Mouse (Mus musculus) layer of hippocampus, adult 9-10 months (tissue): ENCODE measurements around the gene Vmn1r158.
"Not testable (repeated sequence)": the region's sequence is repeated elsewhere in the genome, so short reads cannot be mapped to it uniquely, and the experiment has no call there.

Experiments
- DNase-seq: peaks from one replicate; pipeline ENCODE4 v3.0.0; 2022; ENCODE audit warnings: low spot score

Gene Vmn1r158

DNA sequence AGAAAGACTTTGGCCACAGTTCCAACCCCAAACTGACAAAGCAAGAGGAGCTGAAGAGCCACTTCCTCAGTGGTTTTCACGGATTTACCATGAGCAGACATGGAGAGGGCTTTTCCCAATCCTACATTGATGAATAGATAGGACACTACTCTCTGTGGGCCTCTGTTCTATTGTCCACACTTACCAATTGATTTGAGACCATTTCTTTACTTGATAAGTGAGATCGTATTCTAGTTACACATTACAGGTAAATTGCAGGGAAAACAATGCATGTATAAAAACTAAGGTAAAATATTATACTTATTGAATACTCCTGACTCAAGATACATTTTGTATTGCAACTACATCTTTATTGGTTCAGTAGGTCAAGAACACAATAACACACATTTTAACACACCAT lies at the start of gene Vmn1r158:
Gene Vmn1r158, minus strand, starts transcription at position 101 of the 400 bp plus-strand sequence.
- DNase-seq = not testable (repeated sequence)

- not testable (repeated sequence) for DNase-seq
Measured at GRCm38 (mm10) chr7:22775981-22776380, 14.6 kb downstream of the Vmn1r158 start.

DNA sequence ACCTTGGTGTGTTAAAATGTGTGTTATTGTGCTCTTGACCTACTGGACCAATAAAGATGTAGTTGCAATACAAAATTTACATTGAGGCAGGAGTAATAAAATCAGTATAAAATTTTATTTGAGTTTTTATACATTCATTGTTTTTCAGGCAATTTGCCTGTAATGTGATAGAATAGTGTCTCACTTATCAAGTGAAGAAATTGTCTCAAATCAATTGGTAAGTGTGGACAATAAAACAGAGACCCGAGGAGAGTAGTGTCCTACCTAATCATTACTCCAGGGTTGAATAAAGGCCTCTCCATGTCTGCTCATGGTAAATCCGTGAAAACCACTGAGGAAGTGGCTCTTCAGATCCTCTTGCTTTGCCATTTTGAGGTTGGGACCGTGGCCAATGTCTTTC lies 29.2 kb downstream of the Vmn1r158 start, which contains the start of gene Vmn1r157:
Gene Vmn1r157, plus strand, starts transcription at position 301 of the 400 bp plus-strand sequence.
- DNase-seq = not testable (repeated sequence)
